Mouse (Mus musculus) granulocyte monocyte progenitor cell, adult 5-6 weeks (primary cell): Measurements from ENCODE around the gene Lhx2. TPM values are rescaled to one million over a fixed set of nuclear protein-coding genes. Genes with fewer than 3 reads are reported as not detected.
A peak's percentile ranks its signal among the peaks of the same experiment; 100 is the strongest.

Experiments
- ATAC-seq: replicated peaks from 2 replicates; pipeline ENCODE4 v1.8.0; 2016; ENCODE audit warnings: mild to moderate bottlenecking, moderate TSS enrichment, inconsistent platforms; ENCODE audit not compliant: poor library complexity, severe bottlenecking
- total RNA-seq, 2 experiments: library from RNA; stranded (forward) in 1 of 2; stranded (reverse) in 1 of 2; fragments of 200-712, 200-1000 nt in 1 of 2; fragments of >200 nt in 1 of 2; fragmentation: Nextera tagmentation in 1 of 2; gene quantifications; 2 replicates each; pipeline ENCODE4 v1.2.3; 2014 to 2017

Lhx2 gene
- total RNA-seq (2014; fragmentation: Nextera tagmentation) (not detected in 2 replicates), total RNA-seq (2017) (not detected in 2 replicates)

DNA sequence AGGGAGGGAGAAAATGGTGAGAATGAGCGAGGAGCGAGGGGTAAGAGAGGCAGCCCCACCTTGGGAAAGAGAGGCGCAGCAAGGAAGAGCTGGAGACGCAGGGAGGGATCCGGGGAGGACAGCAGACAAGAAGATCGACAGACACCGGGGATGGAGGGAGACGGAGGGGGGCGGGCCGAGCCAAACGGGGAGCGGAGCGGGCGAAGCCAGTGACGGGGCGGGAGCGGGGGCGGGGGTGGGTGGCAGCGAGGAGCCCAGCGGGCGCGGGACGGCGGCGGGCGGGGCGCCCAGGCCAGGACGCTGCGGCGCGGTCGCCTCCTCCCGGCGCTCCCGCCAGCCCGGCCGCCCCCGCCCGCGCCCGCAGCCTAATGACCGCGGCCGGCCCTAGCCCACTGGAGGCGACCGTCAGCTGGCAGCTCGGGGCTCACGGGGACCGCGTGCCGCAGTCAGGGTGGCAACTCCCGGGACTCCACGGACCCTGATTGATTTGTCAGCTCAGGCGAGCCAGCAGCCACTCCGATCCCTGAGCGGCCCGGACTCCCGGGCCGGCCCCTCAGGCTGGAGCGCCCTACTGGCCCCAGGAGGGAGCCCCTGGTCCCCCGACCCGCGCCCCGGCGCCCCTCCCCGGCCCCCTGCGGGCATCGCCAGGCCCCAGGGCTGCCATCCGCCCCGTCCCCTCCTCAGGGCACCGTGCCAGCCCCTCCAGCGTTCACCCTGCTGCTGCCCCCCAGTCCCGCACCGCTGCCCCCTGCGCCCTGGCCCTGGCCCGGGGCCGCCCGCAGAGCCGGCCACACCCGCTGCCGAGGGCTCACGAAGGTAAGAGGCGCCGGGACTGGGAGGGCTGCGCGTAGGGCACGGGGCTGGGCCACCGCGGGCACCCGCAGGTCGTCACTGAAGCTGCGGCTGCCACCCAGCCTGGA, at the start of gene Lhx2:
Gene Lhx2 (plus strand): TSS at position 292 of the 920 bp plus-strand sequence.
- ATAC-seq: peak; percentile 25

DNA sequence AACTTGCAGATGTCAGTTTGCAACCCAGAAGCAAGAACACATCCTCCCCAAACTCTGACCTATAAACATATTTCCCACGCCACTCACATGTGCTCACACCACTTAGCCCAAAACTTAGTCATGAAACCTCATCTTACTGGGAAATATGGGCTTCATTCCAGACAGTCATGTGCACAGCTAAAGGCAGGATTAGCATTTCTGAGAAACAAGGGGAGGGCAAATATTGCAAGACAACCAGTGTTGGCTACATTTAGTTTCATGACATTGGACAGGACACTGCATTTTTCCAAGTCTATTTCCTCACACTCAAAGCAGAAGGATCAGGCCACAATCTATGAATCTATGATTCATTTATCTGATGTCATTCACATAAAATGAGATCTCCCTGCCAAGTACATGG, 47.6 kb upstream of the Lhx2 start:
- ATAC-seq: no peak

DNA sequence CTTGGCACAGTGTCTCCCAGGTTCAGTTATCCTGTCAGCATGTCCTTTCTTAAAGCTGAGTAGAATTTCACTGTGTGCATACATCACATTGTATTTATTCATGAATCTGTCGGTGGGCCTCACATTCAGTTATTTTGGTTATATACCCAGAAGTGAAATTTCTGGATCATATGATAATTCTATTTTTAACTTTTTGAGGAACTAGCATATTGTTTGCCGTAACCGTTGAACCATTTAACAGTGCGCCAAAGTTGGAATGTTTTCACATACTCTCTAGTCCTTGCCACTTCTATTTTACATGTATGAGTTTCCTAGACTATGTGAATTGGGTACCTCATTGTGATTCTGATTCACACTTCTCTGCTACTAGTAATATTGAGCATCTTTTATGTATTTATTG, 43.1 kb upstream of the Lhx2 start:
- ATAC-seq: peak; percentile 64

DNA sequence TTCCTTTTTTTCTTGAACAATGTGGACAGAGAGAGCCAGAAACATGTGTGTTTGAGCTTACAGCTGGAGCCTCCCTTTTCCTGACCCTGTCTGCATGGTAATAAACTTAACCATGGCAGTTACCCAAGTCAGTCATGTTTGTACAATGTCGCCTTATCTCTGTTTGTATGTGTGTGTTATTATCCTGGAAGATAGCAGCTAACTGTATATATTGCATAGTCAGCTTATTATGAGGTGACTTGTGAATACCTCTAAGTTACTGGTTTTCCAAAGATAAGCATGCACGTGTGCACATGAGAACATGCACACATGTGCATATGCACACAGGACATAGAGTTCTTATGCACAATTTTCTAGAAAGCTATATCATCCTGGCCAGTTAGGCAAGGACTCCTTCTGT, 38.1 kb upstream of the Lhx2 start:
- no peak for ATAC-seq

DNA sequence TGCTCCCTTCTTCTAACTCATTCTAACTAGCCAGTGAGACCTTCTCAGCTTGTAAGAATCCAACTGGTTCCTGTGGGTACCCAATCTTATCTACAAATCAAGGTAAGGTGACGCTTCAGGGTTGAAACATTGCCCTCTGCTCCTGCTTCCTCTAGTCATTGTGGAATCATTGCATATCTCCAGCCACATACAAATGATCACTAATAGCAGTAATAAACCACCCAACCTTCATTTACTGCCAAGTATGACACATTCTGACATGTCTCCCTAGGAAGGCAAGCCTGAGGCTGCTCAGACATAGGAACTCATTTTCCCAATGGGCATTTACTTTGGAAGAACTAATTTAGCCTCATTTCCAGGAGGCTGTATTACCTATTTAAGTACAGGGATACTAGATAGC, 33.9 kb upstream of the Lhx2 start:
- no peak for ATAC-seq

DNA sequence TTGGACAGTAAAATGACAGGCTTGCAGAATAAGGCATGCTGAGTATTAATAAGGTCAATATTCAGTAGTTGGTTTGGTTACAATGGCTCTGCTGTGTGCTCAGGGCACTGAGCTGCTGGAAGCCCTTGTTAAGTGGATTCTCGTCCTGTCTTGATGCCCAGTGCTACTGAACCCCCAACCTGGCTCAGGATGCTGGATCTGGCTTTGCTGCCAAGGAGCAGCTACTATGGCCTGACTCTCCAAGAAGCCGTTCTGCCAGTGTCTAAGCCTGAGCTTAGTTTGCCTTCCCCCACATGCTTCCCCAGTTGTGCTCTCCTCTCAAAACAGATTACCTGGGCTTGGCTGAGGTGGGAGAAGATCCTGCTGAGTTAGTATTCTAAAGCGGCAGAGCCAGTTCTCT, 26.2 kb upstream of the Lhx2 start:
- ATAC-seq: no peak

DNA sequence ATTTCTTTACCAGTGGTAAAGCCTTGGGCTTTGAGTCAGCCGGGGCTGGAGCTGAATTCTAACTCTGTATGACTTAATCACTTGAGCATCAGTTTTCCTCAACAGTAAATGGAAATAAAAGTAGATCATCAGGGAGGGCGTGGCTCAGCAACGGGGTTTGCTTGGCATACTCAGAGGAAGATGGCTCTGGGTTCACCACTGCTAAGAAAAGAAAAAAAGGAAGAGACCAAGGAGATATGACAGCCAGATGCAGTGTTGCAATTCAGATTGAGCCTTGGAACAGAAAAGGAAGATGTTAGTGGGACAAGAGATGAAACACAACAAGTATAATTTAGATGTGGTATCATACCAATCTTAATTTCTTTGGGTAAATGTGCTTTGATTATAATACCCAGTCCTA, 25.7 kb upstream of the Lhx2 start:
- peak; percentile 90 for ATAC-seq

DNA sequence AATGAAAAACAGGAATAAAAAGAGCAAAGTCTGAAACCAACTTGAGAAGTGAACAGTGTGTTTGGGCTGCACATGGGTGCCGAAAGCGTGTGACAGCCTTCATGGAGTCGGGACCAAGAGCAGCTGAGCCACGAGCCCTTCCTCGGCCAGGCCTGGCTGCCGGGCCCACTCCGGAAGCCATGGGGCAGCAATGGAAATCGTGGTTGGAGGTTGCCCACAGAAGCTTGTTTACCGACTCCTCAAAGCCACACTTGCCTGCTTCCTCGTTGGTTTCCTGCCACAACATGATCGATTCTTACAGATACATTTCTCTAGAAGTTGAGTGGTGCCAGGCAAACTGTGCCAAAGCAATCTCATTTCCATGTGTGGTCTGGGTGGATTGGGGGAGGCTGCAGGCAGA, 20.0 kb upstream of the Lhx2 start:
- ATAC-seq: peak; percentile 90

DNA sequence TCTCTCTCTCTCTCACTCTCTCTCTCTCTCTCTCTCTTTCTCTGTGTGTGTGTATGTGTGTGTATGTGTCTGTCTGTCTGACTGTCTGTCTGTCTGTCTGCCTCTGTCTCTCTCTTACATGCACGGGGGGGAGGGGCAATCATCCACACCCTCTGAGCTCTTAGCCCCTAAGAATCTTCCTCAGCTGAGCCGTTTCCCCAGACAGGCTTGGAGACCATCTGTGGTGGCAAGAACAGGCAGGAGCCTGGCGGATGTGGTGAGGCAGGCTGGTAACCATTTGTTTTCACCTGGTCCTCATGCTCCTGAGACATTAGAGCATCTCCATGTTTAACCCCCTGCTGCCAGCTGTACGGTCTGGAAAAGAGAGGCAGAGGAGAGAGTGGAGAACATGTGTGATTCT, 18.2 kb upstream of the Lhx2 start:
- ATAC-seq: no peak

DNA sequence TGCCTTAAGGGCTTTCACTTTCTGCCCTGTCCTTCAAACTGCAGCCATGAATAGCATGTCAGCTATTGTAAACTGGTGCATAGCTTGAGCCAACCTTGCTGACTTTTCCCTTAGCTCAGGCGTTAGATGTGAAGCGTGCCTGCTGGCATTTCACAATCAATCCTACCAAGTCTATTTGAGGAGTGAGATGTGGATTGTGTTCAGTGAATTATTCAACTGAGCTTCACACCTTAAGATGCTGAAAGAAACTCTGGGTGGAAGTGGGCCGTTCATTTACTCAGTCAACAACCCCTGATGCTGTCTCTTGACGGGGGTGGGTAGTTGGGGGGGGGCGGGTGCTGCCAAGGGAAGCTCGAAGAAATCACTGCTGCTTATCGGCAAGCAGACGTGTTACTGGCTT, 15.7 kb upstream of the Lhx2 start:
- ATAC-seq: no peak

DNA sequence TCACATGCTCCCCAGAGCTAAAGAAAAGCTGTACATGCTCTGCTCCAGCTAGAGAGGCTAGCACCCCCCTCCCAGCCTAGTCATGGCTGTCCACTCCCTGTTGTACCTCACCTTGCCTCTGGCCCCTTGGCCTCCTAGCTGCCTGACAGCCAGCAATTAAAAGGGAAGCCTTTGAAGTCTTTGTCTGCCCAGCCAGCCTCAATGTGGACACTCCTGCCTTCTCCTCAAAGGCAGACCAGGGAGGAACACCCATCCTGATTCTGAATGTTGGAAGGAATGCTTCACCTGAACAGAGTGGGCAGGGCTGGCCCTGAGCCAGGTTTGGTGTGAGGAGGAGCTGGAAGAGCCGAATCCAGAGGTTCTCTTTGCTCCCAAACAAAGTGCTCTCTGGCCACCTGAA, 12.4 kb upstream of the Lhx2 start:
- no peak for ATAC-seq

DNA sequence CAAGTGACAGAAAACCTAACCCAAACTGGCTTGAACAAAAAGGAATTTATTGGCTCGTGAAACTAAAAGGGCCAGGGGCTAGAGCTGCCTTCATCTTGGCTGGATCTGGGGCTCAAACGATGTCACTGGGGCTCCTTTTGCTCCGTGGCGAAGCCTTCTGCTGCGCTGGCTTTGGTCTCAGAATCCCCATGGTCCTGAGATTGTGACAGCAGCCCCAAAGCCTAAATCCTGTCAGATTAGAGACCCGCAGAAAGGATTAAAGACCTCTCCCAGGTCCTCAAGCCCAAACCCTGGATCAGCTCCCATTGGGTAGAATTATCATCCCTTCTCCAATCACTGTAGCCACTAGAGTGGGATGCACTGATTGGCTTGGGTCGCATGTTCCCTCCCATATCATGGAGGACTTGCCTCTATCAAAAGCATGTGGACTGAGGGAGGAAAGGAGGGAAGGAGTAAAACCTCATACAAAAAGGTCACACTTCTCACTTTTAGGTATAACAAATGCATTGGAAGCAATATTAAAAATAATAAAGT, 5.4 kb upstream of the Lhx2 start:
- ATAC-seq: no peak

DNA sequence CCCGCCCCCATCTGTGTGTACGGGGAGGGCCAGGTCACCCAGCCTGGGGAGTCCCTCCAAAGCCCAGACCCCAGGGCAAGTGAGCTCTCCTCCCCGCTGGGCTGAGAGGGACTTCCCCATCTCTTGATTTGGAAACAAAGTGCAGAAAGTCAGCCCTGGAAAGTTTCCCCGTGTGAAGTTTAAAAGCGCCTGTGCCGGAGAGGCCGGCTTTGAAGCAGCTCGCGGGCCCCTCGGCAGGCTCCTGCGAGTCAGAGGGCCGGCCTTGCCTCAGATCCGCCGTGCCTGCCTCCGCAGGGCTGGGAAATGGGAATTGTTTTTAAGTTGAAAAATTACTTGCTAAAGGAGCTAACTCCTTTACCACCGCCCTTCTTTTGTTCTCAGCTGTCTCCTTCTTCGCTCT, 2.5 kb upstream of the Lhx2 start:
- peak; percentile 58 for ATAC-seq

DNA sequence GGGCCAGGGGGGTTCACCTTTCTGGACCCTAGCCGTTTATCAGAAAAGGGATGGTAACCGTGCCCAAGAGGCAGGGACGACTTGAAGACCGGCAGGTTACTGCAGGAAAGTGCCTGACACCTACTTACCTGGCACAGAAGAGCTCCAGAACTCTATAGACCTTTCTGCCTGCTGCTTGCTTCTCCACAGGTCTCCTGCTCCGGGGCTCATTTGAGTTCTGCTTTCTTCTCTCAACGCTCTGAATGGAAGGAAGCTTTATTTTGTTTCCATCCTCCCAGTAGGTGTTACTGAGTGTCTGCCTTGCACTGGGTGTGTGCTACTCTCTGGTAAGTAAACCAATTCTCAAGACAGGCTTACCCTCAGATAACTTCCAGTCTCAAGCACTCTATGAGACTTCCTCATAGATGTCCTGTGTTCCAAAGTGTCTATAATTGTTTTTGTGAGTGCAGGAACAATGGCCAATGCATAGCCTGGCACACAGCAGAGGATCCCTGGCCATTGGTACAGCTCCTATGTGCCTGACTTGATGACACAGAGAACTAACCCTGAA, 1.9 kb upstream of the Lhx2 start:
- no peak; the same call in 1 of the 2 replicates for ATAC-seq

DNA sequence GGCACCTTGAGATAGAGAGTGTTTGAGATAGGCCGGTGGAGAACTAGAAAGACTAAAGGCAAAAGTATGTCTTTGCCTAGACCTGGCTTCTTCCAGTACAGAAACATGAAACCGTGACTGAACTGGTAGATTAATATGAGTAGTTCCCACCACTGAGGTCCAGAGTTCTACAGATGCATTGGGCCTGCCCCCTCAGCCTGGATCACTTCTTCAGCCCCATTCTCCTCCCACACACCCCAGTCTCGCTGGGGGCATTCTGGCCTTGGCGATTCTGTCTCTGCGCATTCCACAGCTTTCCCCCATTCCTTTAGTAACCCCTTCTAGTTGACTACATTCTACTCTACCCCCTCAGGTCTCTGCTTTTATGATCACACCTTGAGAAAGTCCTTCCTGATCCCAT, 1.4 kb upstream of the Lhx2 start:
- ATAC-seq: no peak

DNA sequence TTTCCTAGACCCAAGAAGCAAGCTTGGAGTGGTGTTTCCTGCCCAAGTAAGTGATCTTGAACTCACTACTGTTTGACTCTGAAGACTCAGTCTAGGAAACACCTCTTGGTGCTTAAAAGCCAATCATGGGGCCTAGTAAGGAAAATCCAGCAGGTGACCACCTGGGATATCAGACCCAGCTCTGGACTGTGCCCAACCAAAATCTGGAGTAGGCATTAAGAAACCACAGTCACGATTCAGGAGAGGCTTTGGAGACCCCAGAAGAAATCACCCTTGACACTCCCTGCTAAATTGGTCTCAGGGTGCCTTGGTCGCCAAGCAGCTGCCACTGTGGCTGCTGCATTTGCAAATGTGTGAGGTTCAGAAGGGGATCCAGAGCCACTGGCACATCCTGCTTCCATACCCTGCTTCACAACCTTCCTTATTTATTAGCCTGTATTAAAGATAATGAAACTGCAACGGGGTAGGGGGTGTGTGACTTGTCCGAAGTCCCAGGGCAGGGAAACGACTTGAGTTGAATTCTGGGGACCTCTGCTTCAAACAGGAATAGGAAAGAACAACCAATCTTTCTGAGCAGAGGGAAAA, 641 bp upstream of the Lhx2 start:
- ATAC-seq: no peak

DNA sequence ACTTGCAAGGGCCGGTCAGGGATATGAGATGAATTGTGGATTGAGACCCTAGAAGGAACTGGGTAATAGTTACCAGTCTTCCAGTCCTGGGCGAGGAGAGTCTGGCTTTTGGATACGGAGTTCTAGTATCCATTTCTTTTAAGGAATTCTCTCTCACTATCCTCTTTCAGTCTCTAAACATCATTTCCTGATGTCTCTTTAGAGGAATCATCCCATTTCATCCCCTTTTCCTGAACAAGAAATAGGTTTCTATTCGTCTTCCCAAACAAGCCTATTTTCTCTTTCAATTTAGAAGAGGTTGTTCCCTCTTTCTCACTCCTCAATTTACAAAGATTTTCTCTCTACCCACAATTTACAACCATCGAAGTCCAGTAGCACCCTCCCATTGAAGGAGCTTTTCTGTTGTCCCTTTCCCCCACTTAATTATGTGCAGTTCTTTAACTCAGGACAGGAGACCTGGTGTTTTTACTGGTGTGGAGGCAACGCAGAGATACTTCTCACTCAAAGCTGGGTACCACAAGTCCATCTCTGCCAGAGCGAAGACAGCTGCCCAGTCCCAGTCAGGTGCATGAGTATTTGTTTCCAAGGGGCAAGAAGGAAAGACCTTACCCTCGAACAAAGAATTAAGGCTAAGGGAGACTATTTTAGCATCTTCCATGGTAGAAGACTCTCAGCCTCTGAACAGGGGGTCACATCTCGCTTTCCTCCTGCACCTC, 987 bp downstream of the Lhx2 start:
- ATAC-seq: no peak

DNA sequence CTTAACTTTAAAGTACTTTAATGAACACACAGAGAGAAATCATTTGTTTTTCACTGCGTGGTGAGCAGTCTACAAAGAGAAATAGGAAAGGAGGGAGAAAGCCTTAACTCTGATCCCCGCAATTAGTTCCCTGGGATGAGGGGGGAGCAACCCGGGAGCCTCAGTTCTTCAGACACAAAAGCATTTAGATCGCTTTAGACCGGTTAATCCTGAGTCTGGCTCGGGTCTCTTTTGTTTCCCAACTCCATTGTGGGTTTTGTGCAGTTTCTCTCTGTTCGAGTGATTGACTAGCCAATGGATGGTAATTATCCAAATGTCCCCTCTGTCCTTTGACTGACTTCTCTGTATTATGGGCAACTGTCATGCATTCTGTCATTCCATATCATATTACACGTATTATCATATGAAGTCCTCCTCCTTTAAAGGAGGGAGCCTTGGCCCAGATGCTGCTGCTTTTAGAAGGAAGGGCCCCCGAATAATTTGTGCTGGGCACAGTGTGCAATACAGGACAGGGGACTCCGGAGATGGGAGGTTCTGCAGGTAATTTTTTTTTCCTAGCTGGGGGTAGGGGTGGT, 1.6 kb downstream of the Lhx2 start:
- no peak for ATAC-seq

DNA sequence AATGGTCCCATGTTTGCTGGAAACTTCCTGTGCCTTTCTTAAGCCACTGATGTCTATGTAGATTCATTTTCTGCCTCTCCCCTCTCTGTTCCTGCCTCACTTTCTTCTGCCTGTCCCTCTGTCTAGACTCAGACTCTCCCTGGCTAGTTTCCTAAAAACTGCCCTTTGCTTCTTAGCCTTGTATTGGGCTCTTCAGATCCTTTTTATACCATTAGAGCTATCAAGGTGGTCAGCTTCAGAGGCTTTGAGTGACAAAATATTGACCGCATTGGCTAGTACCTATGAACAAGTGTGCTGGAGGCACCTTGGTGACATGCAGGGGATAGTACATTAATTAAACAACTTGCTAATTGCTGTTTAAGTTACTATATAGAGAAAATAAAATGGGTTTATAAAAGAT, 4.5 kb downstream of the Lhx2 start:
- no peak for ATAC-seq

DNA sequence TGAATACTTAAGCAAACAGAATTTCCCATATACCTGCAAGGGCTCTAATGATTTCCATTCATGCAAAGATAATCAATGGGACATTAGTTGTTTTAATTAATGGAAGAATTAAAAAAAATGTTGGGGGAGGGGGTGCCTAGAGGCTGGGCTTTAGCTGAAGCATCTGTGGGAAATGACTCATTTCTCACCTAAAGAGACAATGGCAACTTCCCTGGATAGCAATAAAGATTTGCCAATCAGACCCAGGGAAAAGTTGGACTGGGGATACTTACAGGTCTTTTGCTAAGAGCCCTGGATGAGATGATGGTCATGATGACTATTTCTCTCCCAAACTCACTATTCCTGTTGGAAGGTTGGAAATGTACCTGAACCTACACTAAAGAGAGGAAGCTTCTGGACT, 5.6 kb downstream of the Lhx2 start:
- ATAC-seq: no peak
